Mouse (Mus musculus) liver, postnatal 0 days (tissue): ENCODE results near the gene Chit1.
A peak's percentile ranks its signal among the peaks of the same experiment; 100 is the strongest.

Experiments used
- CTCF ChIP-seq: sonication (generic); IDR thresholded peaks from 2 replicates; pipeline ENCODE4 v1.5.1; 2016; ENCODE audit warnings: antibody characterized with exemption, low read depth
- EP300 ChIP-seq: IDR thresholded peaks from 2 replicates; pipeline ENCODE4 v1.6.1; 2016; ENCODE audit warnings: antibody characterized with exemption, low read depth, mild to moderate bottlenecking

DNA sequence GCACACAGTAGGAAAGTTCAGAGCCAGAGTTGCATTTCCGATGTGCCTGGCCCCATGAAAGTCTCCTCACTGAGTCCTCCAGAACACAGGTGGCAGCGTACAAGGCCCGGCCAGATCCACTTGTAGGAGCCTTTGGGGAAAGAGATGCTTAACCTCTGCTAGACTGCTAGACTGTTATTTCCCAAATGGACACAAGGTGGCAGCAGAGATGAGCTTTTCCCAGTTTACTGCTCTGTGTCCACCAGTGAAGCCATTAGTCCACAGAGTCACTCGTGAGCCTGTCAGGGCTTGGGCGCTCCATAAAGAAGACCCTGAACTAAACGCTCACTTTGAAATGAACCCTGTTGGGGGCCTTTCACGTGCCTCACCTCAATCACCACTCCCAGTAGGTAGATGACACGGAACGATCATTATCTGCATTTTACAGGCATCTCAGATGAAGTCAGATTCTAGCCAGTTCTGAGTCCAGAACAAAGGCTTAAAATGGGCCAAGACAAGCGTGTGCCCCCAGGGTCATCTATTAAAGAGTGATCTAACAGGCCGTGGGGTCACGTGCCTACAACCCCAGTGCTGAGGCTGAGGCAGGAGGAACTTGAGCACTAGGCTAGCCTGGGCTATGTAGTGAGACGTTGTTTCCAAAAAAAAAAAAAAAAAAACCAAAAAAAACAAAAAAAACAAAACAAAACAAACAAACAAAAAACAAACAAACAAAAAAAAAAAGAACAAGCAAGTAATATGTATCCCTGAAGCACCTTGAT lies 40.8 kb downstream of the Chit1 start:
- TF ChIP-seq CTCF (peak; percentile 95), EP300 (no peak)
